In the genomic region with DNA sequence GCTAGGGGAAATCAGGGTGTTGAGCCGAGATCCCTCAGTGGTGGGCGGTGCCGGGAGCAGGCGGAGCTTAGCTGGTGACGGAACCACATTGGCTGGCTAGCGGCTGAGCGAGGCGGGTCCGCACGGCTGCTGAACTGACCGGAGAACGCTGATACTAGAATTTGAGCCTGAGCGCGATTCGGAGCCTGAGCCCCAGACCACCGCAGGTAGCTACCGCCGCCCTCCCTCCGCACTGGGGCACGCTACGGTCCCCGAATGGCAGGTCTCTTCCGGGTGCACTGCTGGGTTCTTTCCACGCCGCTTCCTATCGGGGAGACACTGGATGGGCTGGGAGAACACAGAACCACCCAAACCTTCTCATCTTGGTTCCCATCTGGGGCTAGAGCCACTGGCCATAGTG, we compare ENCODE assay signal across 8 mouse cellular contexts. TPM values are rescaled to one million over a fixed set of nuclear protein-coding genes. Genes with fewer than 3 reads are reported as not detected.
A peak's percentile ranks its signal among the peaks of the same experiment; 100 is the strongest.
DNase-seq lines count a peak whose midpoint lies in the region; ATAC-seq and TF ChIP-seq lines count a peak whose summit lies in the region.

A gene (plus strand): TSS at position 59 of the 400 bp plus-strand sequence.

- H3K9me3 ChIP-seq in CH12.LX (replicated peaks; ENCODE audit: low read length), result no peaks in the 10 kb centered on the region
- peaks cover 2% of the 10 kb centered on the region; the same call in 1 of the 2 replicates for H3K9me3 ChIP-seq in hindbrain, embryonic 10.5 days
- no peaks in the 10 kb centered on the region for H3K9me3 ChIP-seq in lung, embryonic 14.5 days (ENCODE audit: low read depth, low read length)
- H3K9me3 ChIP-seq in neural tube, embryonic 15.5 days (replicated peaks), result no peaks in the 10 kb centered on the region

- no peaks in the 10 kb centered on the region for H3K79me2 ChIP-seq in CH12.LX (replicated peaks; ENCODE audit: control insufficient read depth, extremely low read depth, insufficient read depth, poor library complexity, severe bottlenecking)

- under 1% methylated on average over 26 of the region's 26 CpGs for WGBS in hindbrain, embryonic 10.5 days
- under 1% methylated on average over 26 of the region's 26 CpGs for WGBS in lung, embryonic 14.5 days
- 1% methylated on average over 26 of the region's 26 CpGs for WGBS in neural tube, embryonic 15.5 days

- TF ChIP-seq EP300 in CH12.LX (IDR thresholded peaks at IDR 0.05; ENCODE audit: low read length), result no peak

- H3K9ac ChIP-seq in CH12.LX (ENCODE audit: insufficient read depth, low read depth), result peak within 1 kb of the TSS; percentile 67
- peak within 1 kb of the TSS; percentile 46 for H3K9ac ChIP-seq in lung, embryonic 14.5 days
- peak within 1 kb of the TSS; percentile 57 for H3K9ac ChIP-seq in neural tube, embryonic 15.5 days (replicated peaks)

- peak within 1 kb of the TSS; percentile 55 for H3K4me2 ChIP-seq in CH12.LX (ENCODE audit: insufficient read depth, low read depth, poor library complexity, severe bottlenecking)
- H3K4me2 ChIP-seq in lung, embryonic 14.5 days, result peak within 1 kb of the TSS; percentile 71
- H3K4me2 ChIP-seq in neural tube, embryonic 15.5 days, result peak within 1 kb of the TSS; percentile 65

- TF ChIP-seq RAD21 in CH12.LX (IDR thresholded peaks at IDR 0.05; ENCODE audit: low read depth, low read length), result no peak

- H3K27me3 ChIP-seq in CH12.LX (replicated peaks), result no peaks in the 10 kb centered on the region
- peaks cover 15% of the 10 kb centered on the region for H3K27me3 ChIP-seq in hindbrain, embryonic 10.5 days (ENCODE audit: insufficient read depth, poor library complexity, severe bottlenecking)
- no peaks in the 10 kb centered on the region for H3K27me3 ChIP-seq in lung, embryonic 14.5 days (ENCODE audit: insufficient read depth, low read length)
- no peaks in the 10 kb centered on the region for H3K27me3 ChIP-seq in neural tube, embryonic 15.5 days (replicated peaks)

- H3K27ac ChIP-seq in CH12.LX (ENCODE audit: insufficient read depth, low read depth), result no peak within 1 kb of the TSS
- H3K27ac ChIP-seq in brown adipose tissue, adult 24 weeks (replicated peaks; ENCODE audit: low read depth, low read length), result no peak within 1 kb of the TSS
- peak within 1 kb of the TSS; percentile 84 for H3K27ac ChIP-seq in hindbrain, embryonic 10.5 days
- H3K27ac ChIP-seq in lung, embryonic 14.5 days (ENCODE audit: low read depth), result no peak within 1 kb of the TSS
- no peak within 1 kb of the TSS; the same call in 1 of the 2 replicates for H3K27ac ChIP-seq in neural tube, embryonic 15.5 days (replicated peaks)

- H3K36me3 ChIP-seq in CH12.LX (replicated peaks in 1 of 2; ENCODE audit: control insufficient read depth in 1 of 2, insufficient read depth in 1 of 2, low read length in 1 of 2), result peaks cover 0 to 17% of the 10 kb centered on the region in 2 experiments
- H3K36me3 ChIP-seq in hindbrain, embryonic 10.5 days, result peaks cover 15% of the 10 kb centered on the region
- H3K36me3 ChIP-seq in lung, embryonic 14.5 days (ENCODE audit: insufficient read depth), result no peaks in the 10 kb centered on the region
- peaks cover 4% of the 10 kb centered on the region; the same call in 1 of the 2 replicates for H3K36me3 ChIP-seq in neural tube, embryonic 15.5 days

- in situ Hi-C loops in CH12.LX (cut with MboI; ENCODE audit: low pct_ligation_motif_present, low pct_unique_long_range_greater_than_20kb, low sequenced_read_pairs), result loop anchor here (25.0 kb wide), 1 partner anchor 512 kb away; a partner anchor contains a TSS

- peak; percentile 67; the same call in 1 of the 2 replicates for ATAC-seq in lung, embryonic 14.5 days (ENCODE audit: insufficient read depth)
- ATAC-seq in neural tube, embryonic 15.5 days (ENCODE audit: low FRiP score), result peak; percentile 90

- TF ChIP-seq CTCF in CH12.LX (conservative IDR thresholded peaks at IDR 0.05 in 1 of 2, IDR thresholded peaks at IDR 0.05 in 1 of 2; ENCODE audit: low read depth in 2 of 2, low read length in 2 of 2), result no peak
- TF ChIP-seq CTCF in lung, embryonic 14.5 days (IDR thresholded peaks at IDR 0.05; ENCODE audit: low read depth), result no peak

- dilution Hi-C loops in CH12.LX (cut with MboI; ENCODE audit: extremely low pct_ligation_motif_present, extremely low pct_unique_long_range_greater_than_20kb, low sequenced_read_pairs), result no loop called here

- H3K4me1 ChIP-seq in CH12.LX (ENCODE audit: control insufficient read depth in 1 of 2, insufficient read depth in 2 of 2), result peaks cover 0 to 7% of the 10 kb centered on the region in 2 experiments; a peak in 2 of 4 replicates
- peaks cover 3% of the 10 kb centered on the region; the same call in 1 of the 2 replicates for H3K4me1 ChIP-seq in brown adipose tissue, adult 24 weeks (ENCODE audit: control insufficient read depth, insufficient read depth, insufficient read length, low read length)
- H3K4me1 ChIP-seq in hindbrain, embryonic 10.5 days (replicated peaks), result peaks cover 40% of the 10 kb centered on the region
- peaks cover 4% of the 10 kb centered on the region for H3K4me1 ChIP-seq in lung, embryonic 14.5 days (ENCODE audit: insufficient read depth)
- H3K4me1 ChIP-seq in neural tube, embryonic 15.5 days, result peaks cover 26% of the 10 kb centered on the region

- H3K4me3 ChIP-seq in CH12.LX (replicated peaks in 1 of 3; ENCODE audit: low read depth in 2 of 3, low read length in 2 of 3, poor library complexity in 1 of 3), result peak within 1 kb of the TSS; percentile 58 to 74 (median 72)
- peak within 1 kb of the TSS; percentile 63 for H3K4me3 ChIP-seq in brown adipose tissue, adult 24 weeks (ENCODE audit: insufficient read depth, low read depth, low read length)
- H3K4me3 ChIP-seq in hindbrain, embryonic 10.5 days, result peak within 1 kb of the TSS; percentile 61
- H3K4me3 ChIP-seq in lung, embryonic 14.5 days (ENCODE audit: low read depth, low read length), result peak within 1 kb of the TSS; percentile 43
- peak within 1 kb of the TSS; percentile 48 for H3K4me3 ChIP-seq in neural tube, embryonic 15.5 days (replicated peaks)

- TF ChIP-seq POLR2A in CH12.LX (IDR thresholded peaks at IDR 0.05; ENCODE audit: low read depth, low read length), result peak; percentile 31; the same call in 1 of the 2 replicates

- peak; percentile 67 for DNase-seq in CH12.LX (ENCODE audit: extremely low read depth)
- DNase-seq in frontal cortex, adult 2 months (ENCODE audit: extremely low spot score in 1 of 2, low spot score in 1 of 2), result peak; percentile 31 to 80
- DNase-seq in hindbrain, embryonic 10.5 days (ENCODE audit: low spot score), result peak; percentile 79
- DNase-seq in layer of hippocampus, adult 9-11 months, result peak; percentile 65
- peak; percentile 89 for DNase-seq in lung, embryonic 14.5 days
- DNase-seq in testis, postnatal 10 days (ENCODE audit: low spot score), result peak; percentile 86

TF ChIP-seq in CH12.LX, 34 proteins besides CTCF, POLR2A, EP300 and RAD21:
- TF ChIP-seq ZMIZ1 (IDR thresholded peaks at IDR 0.05; ENCODE audit: low read depth, low read length) (peak; percentile 22; the same call in 1 of the 2 replicates), IRF4 (IDR thresholded peaks at IDR 0.05; ENCODE audit: low read depth, low read length) (0 out of 2 replicates have a peak, but pooled peaks have one; percentile 11), E2F4 (IDR thresholded peaks at IDR 0.05; ENCODE audit: insufficient replicate concordance, low read depth, low read length) (no peak), MXI1 (IDR thresholded peaks at IDR 0.05; ENCODE audit: low read depth, low read length) (0 out of 2 replicates have a peak, but pooled peaks have one; percentile 12), SIN3A (IDR thresholded peaks at IDR 0.05; ENCODE audit: low read length) (no peak)
TF ChIP-seq in CH12.LX: peak in this region for 3.

RNA-seq across cellular contexts. Expression of the gene that starts here (rescaled TPM):
- total RNA-seq in CH12.LX (2012; rRNA removed) (4.6 and 4.9 TPM in 2 replicates), CH12.LX (2014; rRNA removed) (6.7 and 8.3 TPM in 2 replicates)
- 6.4 and 7.1 TPM in 2 replicates for polyA plus RNA-seq in CH12.LX (2012; ENCODE audit: insufficient read length, low read depth)
- polyA plus RNA-seq in brown adipose tissue, adult 24 weeks (2012; ENCODE audit: insufficient read depth, insufficient read length, missing spikeins), result 0.50 and 0.79 TPM in 2 replicates
- polyA plus RNA-seq in frontal cortex, adult 2 months (2012; rRNA removed), result 7.6 and 8.6 TPM in 2 replicates
- 7.3 and 7.4 TPM in 2 replicates for polyA plus RNA-seq in hindbrain, embryonic 10.5 days (2016; fragmentation: Nextera tagmentation; extraction: Ambion mirVana)
- polyA plus RNA-seq in lung, embryonic 14.5 days (2014; fragmentation: Nextera tagmentation; extraction: Ambion mirVana), result 0.83 and 2.6 TPM in 2 replicates
- polyA plus RNA-seq in neural tube, embryonic 15.5 days (2015; fragmentation: Nextera tagmentation; extraction: Ambion mirVana), result 18.7 and 36.7 TPM in 2 replicates
